Mouse (Mus musculus) spleen, postnatal 14 days (tissue): ENCODE data around the gene Cchcr1.

Experiments
- DNase-seq, 2 experiments: peaks; one replicate each; pipeline ENCODE4 v3.0.0; 2021 to 2022; ENCODE audit warnings: low spot score in 2 of 2

The Cchcr1 gene

GRCm38 (mm10) chr17:35554761-35555397 is 38.0 kb downstream of the Cchcr1 start:
- DNase-seq, result no peak

GRCm38 (mm10) chr17:35556186-35556765 is 39.4 kb downstream of the Cchcr1 start:
- DNase-seq, result no peak

GRCm38 (mm10) chr17:35556812-35557211 is 39.9 kb downstream of the Cchcr1 start:
- no peak for DNase-seq

GRCm38 (mm10) chr17:35557351-35557750 is 40.5 kb downstream of the Cchcr1 start:
- no peak for DNase-seq

- no peak for DNase-seq
These were observed 41.3 kb downstream of the Cchcr1 start for GRCm38 (mm10) chr17:35558216-35558615.

- DNase-seq, result no peak
These were observed 50.2 kb downstream of the Cchcr1 start, which contains the start of gene 2300002M23Rik for GRCm38 (mm10) chr17:35567150-35567549. 2300002M23Rik (plus strand) TSS chr17:35567450.

- no peak for DNase-seq
These were observed 50.9 kb downstream of the Cchcr1 start for GRCm38 (mm10) chr17:35567767-35568166.

GRCm38 (mm10) chr17:35569091-35569944 is 52.4 kb downstream of the Cchcr1 start:
- no peak for DNase-seq

- DNase-seq, result no peak
These were observed 53.9 kb downstream of the Cchcr1 start for GRCm38 (mm10) chr17:35570836-35571235.

- DNase-seq, result no peak
These were observed 54.6 kb downstream of the Cchcr1 start for GRCm38 (mm10) chr17:35571477-35571876.

GRCm38 (mm10) chr17:35578211-35578610 is 61.3 kb downstream of the Cchcr1 start:
- peak; percentile 53 to 76 for DNase-seq
